Mouse (Mus musculus) spleen, adult 2 months (tissue): ENCODE measurements at regions not wholly inside any gene's neighbourhood (a gene's known extent, or its start where the extent isn't known, plus 50 kb on each side); places are given as distances from the start of the nearest gene placed in this dataset.

Source experiments
- CTCF ChIP-seq: fragments of 200-500 bp; IDR thresholded peaks from 2 replicates; pipeline ENCODE4 v1.5.1; 2011; ENCODE audit warnings: mild to moderate bottlenecking, inconsistent platforms; ENCODE audit not compliant: insufficient read depth, insufficient read length, insufficient replicate concordance; ENCODE audit errors: extremely low read depth
- POLR2A ChIP-seq: fragments of 200-500 bp; IDR thresholded peaks from 2 replicates; pipeline ENCODE4 v1.6.1; 2011; ENCODE audit warnings: low read depth, low read length, inconsistent platforms

DNA sequence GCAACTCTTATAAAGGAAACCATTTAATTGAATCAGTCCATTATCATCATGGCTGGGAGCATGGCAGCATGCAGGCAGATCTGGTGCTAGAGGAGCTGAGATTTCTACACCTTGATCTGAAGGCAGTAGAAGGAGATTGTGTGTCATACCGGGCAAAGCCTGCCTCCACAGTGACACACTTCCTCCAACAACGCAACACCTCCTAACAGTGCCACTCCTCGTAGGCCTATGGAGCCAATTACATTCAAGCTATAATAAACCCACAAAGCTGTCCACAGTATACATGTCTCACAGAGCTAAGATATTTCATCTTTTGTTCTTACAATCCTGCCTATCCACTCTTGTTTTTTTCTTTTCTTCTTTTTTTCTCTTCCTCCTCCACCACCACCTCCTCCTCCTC is 141.8 kb downstream of the Csl start:
- TF ChIP-seq CTCF = no peak
- TF ChIP-seq POLR2A = no peak
